Mouse (Mus musculus) spleen, adult 2 months (tissue): Measurements from ENCODE around the gene Aifm2.

ENCODE experiments used
- CTCF ChIP-seq: fragments of 200-500 bp; IDR thresholded peaks from 2 replicates; pipeline ENCODE4 v1.5.1; 2011; ENCODE audit warnings: mild to moderate bottlenecking, inconsistent platforms; ENCODE audit not compliant: insufficient read depth, insufficient read length, insufficient replicate concordance; ENCODE audit errors: extremely low read depth
- POLR2A ChIP-seq: fragments of 200-500 bp; IDR thresholded peaks from 2 replicates; pipeline ENCODE4 v1.6.1; 2011; ENCODE audit warnings: low read depth, low read length, inconsistent platforms

GRCm38 (mm10) chr10:61704663-61705062 is 10.4 kb upstream of the Aifm2 start:
- no peak for TF ChIP-seq CTCF
- TF ChIP-seq POLR2A, result no peak
